Mouse (Mus musculus) frontal cortex, postnatal 14 days (tissue): Measurements from ENCODE around the gene Barhl2.

Experiments
- DNase-seq, 2 experiments: peaks; one replicate each; pipeline ENCODE4 v3.0.0; 2022; ENCODE audit warnings: low spot score in 2 of 2

Barhl2 gene

DNA sequence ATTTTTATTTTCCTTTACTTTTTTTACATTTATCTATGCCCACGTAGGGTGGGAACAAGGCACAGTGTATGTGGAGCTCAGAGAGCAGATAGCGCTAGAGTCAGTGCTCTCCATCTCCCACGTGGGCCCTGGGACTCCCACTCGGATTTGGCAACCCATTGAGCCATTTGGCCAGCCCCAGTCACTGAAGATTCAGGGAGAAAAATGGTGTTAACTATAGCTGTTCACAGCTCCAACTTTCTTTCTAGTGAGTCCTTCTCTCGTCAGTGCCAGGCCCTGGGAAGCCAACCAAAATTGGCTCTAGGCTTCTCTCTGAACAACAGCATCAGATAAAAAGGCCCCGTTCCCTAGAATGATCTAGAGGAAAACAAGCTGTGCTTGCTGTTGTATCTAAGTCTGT is 42.2 kb downstream of the Barhl2 start:
- no peak for DNase-seq

DNA sequence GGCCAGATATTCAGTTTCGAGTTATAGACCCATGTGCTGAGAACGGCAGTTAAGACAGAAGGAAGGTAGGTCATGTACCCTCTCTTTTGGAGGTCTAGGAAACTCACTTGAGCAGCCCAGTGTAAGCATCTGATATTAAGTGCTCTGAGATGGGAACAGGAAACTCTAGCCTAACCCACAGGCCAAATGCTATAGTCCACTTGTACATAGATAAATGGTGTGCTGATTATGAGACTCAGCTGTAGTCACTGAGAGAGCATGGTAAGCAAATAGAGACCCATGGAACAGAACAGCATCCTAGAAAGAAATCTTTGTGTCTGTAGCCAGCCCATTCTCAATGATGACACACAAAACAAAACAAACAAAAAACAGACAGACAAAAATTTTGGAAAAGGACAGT is 55.2 kb downstream of the Barhl2 start:
- no peak for DNase-seq
